Mouse (Mus musculus): ENCODE measurements at regions not wholly inside any gene's neighbourhood (a gene's known extent, or its start where the extent isn't known, plus 50 kb on each side); places are given as distances from the start of the nearest gene placed in this dataset.

GRCm38 (mm10) chr1:75833071-75833830 lies 287.2 kb downstream of the Slc4a3 start:
- DNase-seq (ENCODE audit: low spot score): peak; percentile 78

GRCm38 (mm10) chr1:75834361-75834760 lies 288.3 kb downstream of the Slc4a3 start:
- no peak for DNase-seq (ENCODE audit: low spot score)

- no peak for DNase-seq (ENCODE audit: low spot score)
Measured at GRCm38 (mm10) chr1:75839551-75840223, 293.6 kb downstream of the Slc4a3 start.

GRCm38 (mm10) chr1:75842396-75842795 lies 296.3 kb downstream of the Slc4a3 start:
- no peak for DNase-seq (ENCODE audit: low spot score)

- no peak for DNase-seq (ENCODE audit: low spot score)
Measured at GRCm38 (mm10) chr1:75843326-75843725, 297.3 kb downstream of the Slc4a3 start.

- peak; percentile 18 for DNase-seq (ENCODE audit: low spot score)
Measured at GRCm38 (mm10) chr1:75844123-75844522, 298.1 kb downstream of the Slc4a3 start.

GRCm38 (mm10) chr1:75844529-75844928 lies 298.5 kb downstream of the Slc4a3 start:
- DNase-seq (ENCODE audit: low spot score): peak; percentile 19

- DNase-seq (ENCODE audit: low spot score): peak; percentile 28
Measured at GRCm38 (mm10) chr1:75844981-75845380, 298.9 kb downstream of the Slc4a3 start.

- no peak for DNase-seq (ENCODE audit: low spot score)
Measured at GRCm38 (mm10) chr1:75845771-75846535, 299.9 kb downstream of the Slc4a3 start.

- DNase-seq (ENCODE audit: low spot score): no peak
Measured at GRCm38 (mm10) chr1:75847681-75848080, 301.6 kb downstream of the Slc4a3 start.

GRCm38 (mm10) chr1:75848436-75848835 lies 302.4 kb downstream of the Slc4a3 start:
- no peak for DNase-seq (ENCODE audit: low spot score)

- no peak for DNase-seq (ENCODE audit: low spot score)
Measured at GRCm38 (mm10) chr1:75850131-75850530, 304.1 kb downstream of the Slc4a3 start.

- no peak for DNase-seq (ENCODE audit: low spot score)
Measured at GRCm38 (mm10) chr1:75858551-75859255, 312.6 kb downstream of the Slc4a3 start.

- no peak for DNase-seq (ENCODE audit: low spot score)
Measured at GRCm38 (mm10) chr1:75862757-75863156, 316.7 kb downstream of the Slc4a3 start.

- no peak for DNase-seq (ENCODE audit: low spot score)
Measured at GRCm38 (mm10) chr1:75866556-75866955, 320.5 kb downstream of the Slc4a3 start.

- DNase-seq (ENCODE audit: low spot score): no peak
Measured at GRCm38 (mm10) chr1:75869414-75869813, 323.3 kb downstream of the Slc4a3 start.

- DNase-seq (ENCODE audit: low spot score): no peak
Measured at GRCm38 (mm10) chr1:75869846-75870245, 323.8 kb downstream of the Slc4a3 start.

GRCm38 (mm10) chr1:75873911-75874310 lies 327.8 kb downstream of the Slc4a3 start:
- DNase-seq (ENCODE audit: low spot score): no peak

- no peak for DNase-seq (ENCODE audit: low spot score)
Measured at GRCm38 (mm10) chr1:75877209-75877608, 331.1 kb downstream of the Slc4a3 start.

GRCm38 (mm10) chr1:75885632-75886031 lies 339.6 kb downstream of the Slc4a3 start:
- peak; percentile 58 for DNase-seq (ENCODE audit: low spot score)

- no peak for DNase-seq (ENCODE audit: low spot score)
Measured at GRCm38 (mm10) chr1:75888499-75889208, 342.6 kb downstream of the Slc4a3 start.

Data from embryo, embryonic 10.5 days (tissue).